Mouse (Mus musculus) kidney, adult 2 months (tissue): ENCODE measurements at regions not wholly inside any gene's neighbourhood (a gene's known extent, or its start where the extent isn't known, plus 50 kb on each side); places are given as distances from the start of the nearest gene placed in this dataset.

Experiments
- DNase-seq: peaks from one replicate; pipeline ENCODE4 v3.0.0; 2021
- H3K27ac ChIP-seq: fragments of 200-500 bp; 2 replicates; pipeline ENCODE4 v1.5.1; 2012; ENCODE audit warnings: low read depth, low read length, control low read depth, inconsistent platforms; ENCODE audit not compliant: insufficient read depth
- H3K27me3 ChIP-seq: fragments of 200-500 bp; replicated peaks from 2 replicates; pipeline ENCODE4 v1.6.1; 2012; ENCODE audit warnings: mild to moderate bottlenecking, moderate library complexity, low read length, inconsistent platforms; ENCODE audit not compliant: control insufficient read depth, insufficient read depth
- H3K36me3 ChIP-seq: fragments of 200-500 bp; 2 replicates; pipeline ENCODE4 v1.6.1; 2012; ENCODE audit warnings: mild to moderate bottlenecking, moderate library complexity, low read length, inconsistent platforms; ENCODE audit not compliant: control insufficient read depth, insufficient read depth
- H3K4me1 ChIP-seq: fragments of 200-500 bp; 2 replicates; pipeline ENCODE4 v1.6.1; 2011; ENCODE audit warnings: low read length; ENCODE audit not compliant: control insufficient read depth, insufficient read depth
- H3K4me3 ChIP-seq: fragments of 200-500 bp; 2 replicates; pipeline ENCODE4 v1.5.1; 2011; ENCODE audit warnings: mild to moderate bottlenecking, low read depth, low read length, control low read depth; ENCODE audit not compliant: insufficient read depth
- CTCF ChIP-seq: fragments of 200-500 bp; conservative IDR thresholded peaks from 2 replicates; pipeline ENCODE4 v1.5.1; 2011; ENCODE audit warnings: low read depth, mild to moderate bottlenecking, control low read depth, low read length, moderate library complexity, mixed read lengths; ENCODE audit not compliant: insufficient read depth, insufficient read length
- POLR2A ChIP-seq: fragments of 200-500 bp; IDR thresholded peaks from one replicate; pipeline ENCODE4 v1.6.1; 2011; ENCODE audit warnings: low read depth, low read length, control low read depth
- WGBS: fragments of 180-500 bp; shearing (Covaris S2); methylation state at CpG from one replicate; pipeline ENCODE4 v1.1.7; 2018; 5-methylcytosine and 5-hydroxymethylcytosine counted together

GRCm38 (mm10) chr9:11729732-11730131 is 825.2 kb upstream of the Cntn5 start:
- no peaks in the 10 kb centered on the region for H3K4me1 ChIP-seq
- DNase-seq = no peak
- no peak overlapping the region for H3K27ac ChIP-seq
- H3K27me3 ChIP-seq = no peaks in the 10 kb centered on the region
- no peaks in the 10 kb centered on the region for H3K36me3 ChIP-seq
- TF ChIP-seq CTCF (no peak), POLR2A (no peak)
- no peak overlapping the region for H3K4me3 ChIP-seq

GRCm38 (mm10) chr9:11721811-11722210 is 817.2 kb upstream of the Cntn5 start:
- Histone ChIP-seq H3K27ac (no peak overlapping the region), H3K36me3 (no peaks in the 10 kb centered on the region), H3K4me1 (no peaks in the 10 kb centered on the region), H3K4me3 (no peak overlapping the region), H3K27me3 (no peaks in the 10 kb centered on the region)
- TF ChIP-seq POLR2A (no peak), CTCF (no peak)
- 85% methylated on average over 2 of the region's 2 CpGs for WGBS
- DNase-seq = no peak

GRCm38 (mm10) chr9:11704647-11705046 is 800.1 kb upstream of the Cntn5 start:
- Histone ChIP-seq H3K4me1 (no peaks in the 10 kb centered on the region), H3K36me3 (no peaks in the 10 kb centered on the region), H3K4me3 (no peak overlapping the region), H3K27ac (no peak overlapping the region), H3K27me3 (no peaks in the 10 kb centered on the region)
- TF ChIP-seq POLR2A (no peak), CTCF (no peak)
- DNase-seq = no peak
- 90% methylated on average over 1 of the region's 1 CpGs for WGBS

GRCm38 (mm10) chr9:11703150-11703549 is 798.6 kb upstream of the Cntn5 start:
- Histone ChIP-seq H3K27ac (no peak overlapping the region), H3K4me1 (no peaks in the 10 kb centered on the region), H3K4me3 (no peak overlapping the region), H3K36me3 (no peaks in the 10 kb centered on the region), H3K27me3 (no peaks in the 10 kb centered on the region)
- TF ChIP-seq CTCF (no peak), POLR2A (no peak)
- WGBS = 77% methylated on average over 3 of the region's 3 CpGs
- no peak for DNase-seq

- H3K4me3 ChIP-seq = no peak overlapping the region
Observed at GRCm38 (mm10) chr9:11693505-11693904, 788.9 kb upstream of the Cntn5 start.

GRCm38 (mm10) chr9:11687101-11687500 is 782.5 kb upstream of the Cntn5 start:
- no peak overlapping the region for H3K27ac ChIP-seq
- H3K27me3 ChIP-seq = no peaks in the 10 kb centered on the region
- DNase-seq = no peak
- 20% methylated on average over 2 of the region's 2 CpGs for WGBS
- no peak for TF ChIP-seq CTCF
- no peak for TF ChIP-seq POLR2A
- no peaks in the 10 kb centered on the region for H3K4me1 ChIP-seq
- H3K4me3 ChIP-seq = no peak overlapping the region
- no peaks in the 10 kb centered on the region for H3K36me3 ChIP-seq

More at GRCm38 (mm10) chr9:11693505-11693904, 788.9 kb upstream of the Cntn5 start:
- no peaks in the 10 kb centered on the region for H3K27me3 ChIP-seq
- H3K36me3 ChIP-seq = no peaks in the 10 kb centered on the region
- no peak overlapping the region for H3K27ac ChIP-seq
- H3K4me1 ChIP-seq = no peaks in the 10 kb centered on the region
- no peak for DNase-seq
- TF ChIP-seq POLR2A (no peak), CTCF (no peak)
- 85% methylated on average over 1 of the region's 1 CpGs for WGBS

GRCm38 (mm10) chr9:11671939-11672338 is 767.4 kb upstream of the Cntn5 start:
- whole genome bisulfite sequencing = 74% methylated on average over 3 of the region's 3 CpGs
- H3K27ac ChIP-seq = no peak overlapping the region
- no peak for TF ChIP-seq CTCF
- no peak for TF ChIP-seq POLR2A
- no peaks in the 10 kb centered on the region for H3K27me3 ChIP-seq
- no peaks in the 10 kb centered on the region for H3K4me1 ChIP-seq
- no peak overlapping the region for H3K4me3 ChIP-seq
- no peaks in the 10 kb centered on the region for H3K36me3 ChIP-seq
- no peak for DNase-seq

- H3K4me3 ChIP-seq = no peak overlapping the region
- no peak for DNase-seq
- TF ChIP-seq POLR2A = no peak
- TF ChIP-seq CTCF = no peak
- H3K27me3 ChIP-seq = no peaks in the 10 kb centered on the region
- H3K4me1 ChIP-seq = no peaks in the 10 kb centered on the region
- H3K27ac ChIP-seq = no peak overlapping the region
- 28% methylated on average over 1 of the region's 1 CpGs for WGBS
- H3K36me3 ChIP-seq = no peaks in the 10 kb centered on the region
Observed at GRCm38 (mm10) chr9:11671243-11671642, 766.7 kb upstream of the Cntn5 start.
